Mouse (Mus musculus) intestine, embryonic 16.5 days (tissue): ENCODE measurements around the gene Exoc2. TPM values are rescaled to one million over a fixed set of nuclear protein-coding genes. Genes with fewer than 3 reads are reported as not detected.

Experiments
- ATAC-seq: fragments of 200-750 bp; cut with Nextera tagmentation; 2 replicates; pipeline ENCODE4 v1.8.0; 2017; ENCODE audit warnings: moderate TSS enrichment, moderate library complexity
- H3K27ac ChIP-seq: fragments of 300-500 bp; sonication (generic); 2 replicates; pipeline ENCODE4 v1.5.1; 2014; ENCODE audit warnings: mild to moderate bottlenecking, low read length
- H3K27me3 ChIP-seq: fragments of 300-500 bp; sonication (generic); replicated peaks from 2 replicates; pipeline ENCODE4 v1.6.1; 2014; ENCODE audit warnings: low read length, control low read depth, mixed read lengths; ENCODE audit not compliant: control insufficient read depth, insufficient read depth
- H3K36me3 ChIP-seq: fragments of 300-500 bp; sonication (generic); 2 replicates; pipeline ENCODE4 v1.6.1; 2014; ENCODE audit warnings: low read length, control low read depth; ENCODE audit not compliant: control insufficient read depth, insufficient read depth
- H3K4me1 ChIP-seq: fragments of 300-500 bp; sonication (generic); 2 replicates; pipeline ENCODE4 v1.6.1; 2014; ENCODE audit warnings: low read length, control low read depth, mixed read lengths; ENCODE audit not compliant: control insufficient read depth, insufficient read depth
- H3K4me2 ChIP-seq: fragments of 300-500 bp; sonication (generic); 2 replicates; pipeline ENCODE4 v1.6.1; 2014; ENCODE audit warnings: low read depth, low read length, control low read depth
- H3K4me3 ChIP-seq: fragments of 300-500 bp; sonication (generic); 2 replicates; pipeline ENCODE4 v1.5.1; 2014; ENCODE audit warnings: mild to moderate bottlenecking, low read length
- H3K9ac ChIP-seq: fragments of 300-500 bp; sonication (generic); 2 replicates; pipeline ENCODE4 v1.6.1; 2014; ENCODE audit warnings: low read depth, low read length
- H3K9me3 ChIP-seq: fragments of 300-500 bp; sonication (generic); 2 replicates; pipeline ENCODE4 v1.6.1; 2016; ENCODE audit warnings: low read length, control low read depth; ENCODE audit not compliant: control insufficient read depth
- WGBS: fragments of 180-500 bp; shearing (Covaris S2); extraction: QIAGEN DNeasy Blood & Tissue Kit; methylation state at CpG from one replicate; pipeline ENCODE4 v1.1.7; 2014; 5-methylcytosine and 5-hydroxymethylcytosine counted together
- polyA plus RNA-seq: library from polyadenylated mRNA; unstranded; fragments of >200 nt; fragmentation: Nextera tagmentation; extraction: Ambion mirVana; gene quantifications from 2 replicates; pipeline ENCODE4 v1.2.1, GENCODE M21; 2015

The Exoc2 gene
- polyA plus RNA-seq, 1 experiment from 2014 or later: 22.1 TPM

- Histone ChIP-seq H3K4me1 (0 out of 2 replicates have a peak, but pooled peaks cover 6% of the 10 kb centered on the region), H3K4me2 (no peak overlapping the region), H3K9ac (no peak overlapping the region), H3K27me3 (no peaks in the 10 kb centered on the region), H3K9me3 (no peaks in the 10 kb centered on the region), H3K4me3 (no peak overlapping the region), H3K27ac (peak overlapping the region; percentile 41; the same call in 1 of the 2 replicates), H3K36me3 (no peaks in the 10 kb centered on the region)
- 74% methylated on average over 6 of the region's 6 CpGs for WGBS
- ATAC-seq: no peak
Observed at GRCm38 (mm10) chr13:30994249-30994858, 20.5 kb upstream of the Exoc2 start.

GRCm38 (mm10) chr13:30993819-30994218 is 19.9 kb upstream of the Exoc2 start:
- no peaks in the 10 kb centered on the region for H3K9me3 ChIP-seq
- ATAC-seq: no peak
- no peaks in the 10 kb centered on the region for H3K36me3 ChIP-seq
- no peak overlapping the region for H3K27ac ChIP-seq
- no peak overlapping the region for H3K9ac ChIP-seq
- 29% methylated on average over 3 of the region's 3 CpGs for WGBS
- H3K27me3 ChIP-seq: no peaks in the 10 kb centered on the region
- no peak overlapping the region for H3K4me3 ChIP-seq
- H3K4me2 ChIP-seq: no peak overlapping the region
- 0 out of 2 replicates have a peak, but pooled peaks cover 6% of the 10 kb centered on the region for H3K4me1 ChIP-seq

GRCm38 (mm10) chr13:30990233-30990632 is 16.3 kb upstream of the Exoc2 start:
- WGBS: 33% methylated on average over 9 of the region's 9 CpGs
- H3K4me3 ChIP-seq: no peak overlapping the region
- H3K4me2 ChIP-seq: no peak overlapping the region
- no peaks in the 10 kb centered on the region for H3K36me3 ChIP-seq
- no peaks in the 10 kb centered on the region for H3K9me3 ChIP-seq
- H3K27ac ChIP-seq: 0 out of 2 replicates have a peak overlapping the region, but pooled peaks have one; percentile 26
- H3K9ac ChIP-seq: no peak overlapping the region
- peak; percentile 82 for ATAC-seq
- 0 out of 2 replicates have a peak, but pooled peaks cover 6% of the 10 kb centered on the region for H3K4me1 ChIP-seq
- peaks cover 7% of the 10 kb centered on the region; the same call in 1 of the 2 replicates for H3K27me3 ChIP-seq

GRCm38 (mm10) chr13:30989710-30990109 is 15.8 kb upstream of the Exoc2 start:
- ATAC-seq: no peak; the same call in 1 of the 2 replicates
- Histone ChIP-seq H3K4me3 (no peak overlapping the region), H3K9me3 (no peaks in the 10 kb centered on the region), H3K4me2 (no peak overlapping the region), H3K27me3 (peaks cover 7% of the 10 kb centered on the region; the same call in 1 of the 2 replicates), H3K4me1 (0 out of 2 replicates have a peak, but pooled peaks cover 6% of the 10 kb centered on the region), H3K9ac (no peak overlapping the region), H3K36me3 (no peaks in the 10 kb centered on the region), H3K27ac (peak overlapping the region; percentile 26; the same call in 1 of the 2 replicates)
- WGBS: 62% methylated on average over 10 of the region's 10 CpGs

- no peak overlapping the region for H3K4me3 ChIP-seq
- 0 out of 2 replicates have a peak, but pooled peaks cover 6% of the 10 kb centered on the region for H3K4me1 ChIP-seq
- H3K9me3 ChIP-seq: no peaks in the 10 kb centered on the region
- no peak overlapping the region for H3K4me2 ChIP-seq
- ATAC-seq: no peak
- peaks cover 7% of the 10 kb centered on the region; the same call in 1 of the 2 replicates for H3K27me3 ChIP-seq
- no peak overlapping the region for H3K9ac ChIP-seq
- H3K27ac ChIP-seq: no peak overlapping the region
- H3K36me3 ChIP-seq: no peaks in the 10 kb centered on the region
- WGBS: 76% methylated on average over 2 of the region's 2 CpGs
Observed at GRCm38 (mm10) chr13:30987686-30988085, 13.8 kb upstream of the Exoc2 start.

GRCm38 (mm10) chr13:30986934-30987455 is 13.1 kb upstream of the Exoc2 start:
- no peaks in the 10 kb centered on the region for H3K9me3 ChIP-seq
- 57% methylated on average over 10 of the region's 10 CpGs for WGBS
- no peaks in the 10 kb centered on the region for H3K36me3 ChIP-seq
- H3K27ac ChIP-seq: peak overlapping the region; percentile 67
- H3K4me1 ChIP-seq: 0 out of 2 replicates have a peak, but pooled peaks cover 6% of the 10 kb centered on the region
- ATAC-seq: no peak
- no peak overlapping the region for H3K4me3 ChIP-seq
- H3K9ac ChIP-seq: peak overlapping the region; percentile 31; the same call in 1 of the 2 replicates
- H3K27me3 ChIP-seq: peaks cover 7% of the 10 kb centered on the region; the same call in 1 of the 2 replicates
- peak overlapping the region; percentile 71 for H3K4me2 ChIP-seq

- WGBS: 14% methylated on average over 27 of the region's 27 CpGs
- peak; percentile 59; the same call in 1 of the 2 replicates for ATAC-seq
- H3K27me3 ChIP-seq: peaks cover 7% of the 10 kb centered on the region; the same call in 1 of the 2 replicates
- peak overlapping the region; percentile 82 for H3K27ac ChIP-seq
- H3K36me3 ChIP-seq: no peaks in the 10 kb centered on the region
- H3K9me3 ChIP-seq: no peaks in the 10 kb centered on the region
- H3K4me3 ChIP-seq: peak overlapping the region; percentile 39
- 0 out of 2 replicates have a peak, but pooled peaks cover 6% of the 10 kb centered on the region for H3K4me1 ChIP-seq
- peak overlapping the region; percentile 71 for H3K4me2 ChIP-seq
- H3K9ac ChIP-seq: peak overlapping the region; percentile 63
Observed at GRCm38 (mm10) chr13:30985598-30986466, 11.9 kb upstream of the Exoc2 start.

- H3K4me1 ChIP-seq: 0 out of 2 replicates have a peak, but pooled peaks cover 3% of the 10 kb centered on the region
- H3K4me3 ChIP-seq: peak overlapping the region; percentile 39
- peak overlapping the region; percentile 82 for H3K27ac ChIP-seq
- H3K4me2 ChIP-seq: peak overlapping the region; percentile 71
- ATAC-seq: no peak
- H3K9ac ChIP-seq: peak overlapping the region; percentile 63
- H3K36me3 ChIP-seq: no peaks in the 10 kb centered on the region
- peaks cover 7% of the 10 kb centered on the region; the same call in 1 of the 2 replicates for H3K27me3 ChIP-seq
- H3K9me3 ChIP-seq: no peaks in the 10 kb centered on the region
- WGBS: 13% methylated on average over 13 of the region's 13 CpGs
Observed at GRCm38 (mm10) chr13:30985275-30985597, 11.3 kb upstream of the Exoc2 start.

GRCm38 (mm10) chr13:30981666-30982065 is 7.8 kb upstream of the Exoc2 start:
- peaks cover 1% of the 10 kb centered on the region; the same call in 1 of the 2 replicates for H3K27me3 ChIP-seq
- H3K9me3 ChIP-seq: no peaks in the 10 kb centered on the region
- H3K27ac ChIP-seq: no peak overlapping the region
- no peaks in the 10 kb centered on the region for H3K36me3 ChIP-seq
- no peak overlapping the region for H3K4me3 ChIP-seq
- no peak overlapping the region for H3K9ac ChIP-seq
- H3K4me1 ChIP-seq: no peaks in the 10 kb centered on the region
- 72% methylated on average over 1 of the region's 1 CpGs for WGBS
- no peak overlapping the region for H3K4me2 ChIP-seq
- no peak for ATAC-seq
